Mouse (Mus musculus): ENCODE results near the gene Plce1. TPM values are rescaled to one million over a fixed set of nuclear protein-coding genes. Genes with fewer than 3 reads are reported as not detected.

Plce1 gene
- total and polyA plus RNA-seq, 3 experiments: 0.81 to 8.9 (median 5.9) TPM

DNA sequence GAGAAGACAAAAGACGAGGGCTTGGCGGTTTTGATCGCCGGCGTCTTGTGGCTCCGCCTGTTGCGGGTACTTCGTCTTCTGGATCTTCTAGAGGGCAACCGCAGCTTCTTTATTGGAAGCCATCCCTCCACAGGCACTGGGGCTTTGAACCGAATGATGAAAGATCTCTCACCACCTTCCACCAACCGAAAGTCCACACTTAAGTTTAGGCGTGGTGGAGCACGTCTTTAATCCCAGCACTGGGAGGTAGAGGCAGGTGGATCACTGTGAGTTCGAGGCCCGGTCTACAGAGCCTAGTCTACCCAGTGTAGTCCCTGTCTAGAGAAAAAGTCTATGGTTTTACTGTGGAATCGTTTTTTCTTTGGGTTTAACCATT, 338.5 kb downstream of the Plce1 start:
- no peak for DNase-seq

GRCm38 (mm10) chr19:38820186-38820804, 339.4 kb downstream of the Plce1 start:
- DNase-seq: no peak

DNA sequence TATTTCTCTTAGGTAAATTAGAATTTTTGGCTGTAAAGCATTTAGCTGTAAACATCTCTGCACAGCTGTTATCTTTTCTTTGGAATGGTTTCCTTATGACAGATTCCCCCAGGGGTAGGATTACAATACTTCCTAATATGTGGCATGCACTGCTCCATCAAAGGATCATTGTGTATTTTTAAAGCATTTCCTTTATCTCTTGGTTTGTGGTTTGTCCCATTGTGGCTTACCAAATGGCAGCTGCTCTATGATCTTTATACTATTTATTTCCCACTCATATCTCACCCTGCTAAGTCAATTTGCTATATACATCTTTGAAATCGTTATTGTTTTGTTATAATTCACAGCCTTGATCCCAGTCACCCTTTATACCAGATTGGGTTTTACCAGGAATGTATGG, 352.3 kb downstream of the Plce1 start:
- DNase-seq: no peak

Other genes with a start within 250 kb of the Plce1 start
- 1 to 10 TPM in 1 of 2 experiments, under 1 TPM in 1; 0.43 to 1.8 TPM for gene Lgi1, start 216.6 kb upstream of the Plce1 start, total RNA-seq (2021)
- gene Lgi1, start 216.6 kb upstream of the Plce1 start, polyA plus RNA-seq (2012; rRNA removed): 0.09 TPM in 2 replicates
- 10 to 100 TPM; 13.9 to 25.4 TPM for gene Slc35g1, start 85.1 kb upstream of the Plce1 start, total RNA-seq (2021)
- 4.8 and 5.4 TPM in 2 replicates for gene Slc35g1, start 85.1 kb upstream of the Plce1 start, polyA plus RNA-seq (2012; rRNA removed)